Comparison of ENCODE assay signal across 24 mouse cellular contexts in the genomic region with DNA sequence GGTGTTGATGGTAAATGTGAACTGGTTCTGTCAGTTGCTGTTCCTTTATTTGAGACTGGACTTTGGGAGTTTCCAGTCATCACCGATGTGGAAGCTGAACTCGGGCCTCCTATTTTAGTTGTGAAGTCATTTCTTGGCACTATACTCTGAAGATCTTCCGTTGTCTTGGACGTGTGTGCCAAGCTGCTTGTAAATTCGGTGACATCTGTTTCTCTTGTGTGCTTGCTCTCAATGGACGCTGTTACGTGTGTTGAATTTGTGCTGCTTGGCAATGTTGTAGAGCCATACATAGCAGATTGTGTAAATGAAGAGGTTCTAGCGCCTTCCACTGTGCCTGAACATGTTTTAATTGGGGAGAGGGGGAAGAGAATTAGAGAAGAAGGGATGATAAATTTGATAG. TPM values are rescaled to one million over a fixed set of nuclear protein-coding genes. Genes with fewer than 3 reads are reported as not detected.
"Had no signal": no experiment of that assay in that cellular context is flagged by ENCODE, and none has a peak within 500 bp of the region (broad histone marks: within the 10 kb centered on the region; RNA-seq: fewer than 3 reads in every experiment).

No protein-coding gene starts in this region.

- H3K4me3 ChIP-seq: layer of hippocampus, adult 2 months; left cerebral cortex, adult 2 months; limb, embryonic 10.5 days; liver, embryonic 15.5 days; lung, embryonic 15.5 days; megakaryocyte, embryonic 14.5 days; midbrain, embryonic 15.5 days; neural tube, embryonic 13.5 days had no signal

- H3K4me2 ChIP-seq: liver, embryonic 11.5 days; liver, embryonic 15.5 days; lung, embryonic 15.5 days; midbrain, embryonic 11.5 days; midbrain, embryonic 15.5 days; neural tube, embryonic 13.5 days had no signal

- H3K27me3 ChIP-seq: midbrain, embryonic 15.5 days; neural tube, embryonic 13.5 days had no signal

- H3K9ac ChIP-seq: liver, embryonic 15.5 days; lung, embryonic 15.5 days; midbrain, embryonic 15.5 days; neural tube, embryonic 13.5 days had no signal

- H3K27ac ChIP-seq: layer of hippocampus, adult 2 months; left cerebral cortex, adult 2 months; limb, embryonic 10.5 days; liver, embryonic 15.5 days; lung, embryonic 15.5 days; macrophage; midbrain, embryonic 15.5 days; neural tube, embryonic 13.5 days had no signal

- DNase-seq: kidney, adult 9 months; kidney, postnatal 10 days; kidney, postnatal 4 days; retina, postnatal 1 day; right cerebral cortex, postnatal 4 days; spleen, adult 18-20 months; thymus, adult 2 months; thymus, postnatal 25 days had no signal

- H3K36me3 ChIP-seq: limb, embryonic 10.5 days; liver, embryonic 15.5 days; lung, embryonic 15.5 days; midbrain, embryonic 15.5 days; neural tube, embryonic 13.5 days had no signal

- H3K9me3 ChIP-seq: limb, embryonic 10.5 days; liver, embryonic 15.5 days; lung, embryonic 15.5 days; megakaryocyte, embryonic 14.5 days; midbrain, embryonic 15.5 days; neural tube, embryonic 13.5 days had no signal

- ATAC-seq: midbrain, embryonic 15.5 days had no signal

RNA-seq across cellular contexts. Expression of a gene that starts 26.8 kb away (rescaled TPM):
- polyA plus RNA-seq: limb, embryonic 10.5 days; liver, embryonic 11.5 days; macrophage; midbrain, embryonic 11.5 days had no signal

RNA-seq across cellular contexts. Expression of a gene that starts 36.2 kb away (rescaled TPM):
- total RNA-seq: layer of hippocampus, adult 2 months; layer of hippocampus, postnatal 25 days; left cerebral cortex, adult 2 months; left cerebral cortex, postnatal 14 days had no signal
- polyA plus RNA-seq: limb, embryonic 10.5 days; limb, embryonic 14.5 days; liver, embryonic 11.5 days; liver, embryonic 15.5 days; lung, embryonic 15.5 days; macrophage; midbrain, embryonic 11.5 days; midbrain, embryonic 15.5 days; neural tube, embryonic 13.5 days; stomach, embryonic 14.5 days; urinary bladder, adult 2 months had no signal
